Mouse (Mus musculus): ENCODE data around the gene Tnfsf13. TPM values are rescaled to one million over a fixed set of nuclear protein-coding genes. Genes with fewer than 3 reads are reported as not detected.

Gene Tnfsf13
- polyA plus RNA-seq, 1 experiment from 2014 or later = 0.38 TPM

- ATAC-seq (replicated peaks) = no peak
- Histone ChIP-seq H3K4me3 (no peak overlapping the region), H3K27ac (replicated peaks) (0 out of 2 replicates have a peak overlapping the region, but pooled peaks have one; percentile 39), H3K27me3 (no peaks in the 10 kb centered on the region), H3K36me3 (peaks cover 3% of the 10 kb centered on the region; the same call in 1 of the 2 replicates), H3K9me3 (no peaks in the 10 kb centered on the region), H3K4me1 (peaks cover 45% of the 10 kb centered on the region), H3K9ac (replicated peaks) (no peak overlapping the region), H3K4me2 (replicated peaks) (no peak overlapping the region)
- 76% methylated on average over 6 of the region's 6 CpGs for WGBS
These were observed 648 bp downstream of the Tnfsf13 start for GRCm38 (mm10) chr11:69684936-69685335.

- ATAC-seq (replicated peaks) = no peak
- WGBS = 82% methylated on average over 12 of the region's 12 CpGs
- Histone ChIP-seq H3K9me3 (no peaks in the 10 kb centered on the region), H3K27ac (replicated peaks) (no peak overlapping the region), H3K4me2 (replicated peaks) (no peak overlapping the region), H3K36me3 (peaks cover 3% of the 10 kb centered on the region; the same call in 1 of the 2 replicates), H3K4me3 (no peak overlapping the region), H3K4me1 (peaks cover 51% of the 10 kb centered on the region), H3K9ac (replicated peaks) (no peak overlapping the region), H3K27me3 (no peaks in the 10 kb centered on the region)
These were observed 1.3 kb downstream of the Tnfsf13 start for GRCm38 (mm10) chr11:69684128-69684745.

GRCm38 (mm10) chr11:69683576-69683975, 2.0 kb downstream of the Tnfsf13 start:
- no peaks in the 10 kb centered on the region for H3K9me3 ChIP-seq
- 82% methylated on average over 7 of the region's 7 CpGs for WGBS
- H3K27ac ChIP-seq (replicated peaks) = peak overlapping the region; percentile 92
- H3K4me2 ChIP-seq (replicated peaks) = no peak overlapping the region
- H3K27me3 ChIP-seq = no peaks in the 10 kb centered on the region
- H3K4me3 ChIP-seq = no peak overlapping the region
- H3K36me3 ChIP-seq = peaks cover 6% of the 10 kb centered on the region
- ATAC-seq (replicated peaks) = no peak
- peaks cover 57% of the 10 kb centered on the region for H3K4me1 ChIP-seq
- no peak overlapping the region for H3K9ac ChIP-seq (replicated peaks)

- no peaks in the 10 kb centered on the region for H3K9me3 ChIP-seq
- peak overlapping the region; percentile 78 for H3K4me3 ChIP-seq
- H3K4me1 ChIP-seq = peaks cover 59% of the 10 kb centered on the region
- no peaks in the 10 kb centered on the region for H3K27me3 ChIP-seq
- H3K4me2 ChIP-seq (replicated peaks) = peak overlapping the region; percentile 96
- ATAC-seq (replicated peaks) = peak; percentile 55
- peak overlapping the region; percentile 52 for H3K9ac ChIP-seq (replicated peaks)
- peak overlapping the region; percentile 92 for H3K27ac ChIP-seq (replicated peaks)
- 14% methylated on average over 12 of the region's 12 CpGs for WGBS
- H3K36me3 ChIP-seq = peaks cover 12% of the 10 kb centered on the region
These were observed 2.6 kb downstream of the Tnfsf13 start for GRCm38 (mm10) chr11:69682840-69683533.

- H3K4me1 ChIP-seq = peaks cover 59% of the 10 kb centered on the region
- H3K4me3 ChIP-seq = peak overlapping the region; percentile 78
- peak; percentile 4; the same call in 1 of the 2 replicates for ATAC-seq (replicated peaks)
- H3K36me3 ChIP-seq = peaks cover 16% of the 10 kb centered on the region
- H3K27ac ChIP-seq (replicated peaks) = peak overlapping the region; percentile 92
- peak overlapping the region; percentile 82 for H3K9ac ChIP-seq (replicated peaks)
- WGBS = 22% methylated on average over 24 of the region's 24 CpGs
- H3K4me2 ChIP-seq (replicated peaks) = peak overlapping the region; percentile 96
- H3K27me3 ChIP-seq = no peaks in the 10 kb centered on the region
- H3K9me3 ChIP-seq = no peaks in the 10 kb centered on the region
These were observed 3.3 kb downstream of the Tnfsf13 start for GRCm38 (mm10) chr11:69682209-69682839.

GRCm38 (mm10) chr11:69681314-69682208, 4.0 kb downstream of the Tnfsf13 start, which contains the start of gene Senp3:
Gene Senp3, minus strand, starts transcription at chr11:69682084.
- peak within 1 kb of the TSS; percentile 92 for H3K27ac ChIP-seq (replicated peaks)
- under 1% methylated on average over 71 of the region's 80 CpGs for WGBS

GRCm38 (mm10) chr11:69680136-69680855, 5.3 kb downstream of the Tnfsf13 start:
- no peak for ATAC-seq (replicated peaks)
- peak overlapping the region; percentile 78 for H3K4me3 ChIP-seq
- peaks cover 48% of the 10 kb centered on the region for H3K4me1 ChIP-seq
- 88% methylated on average over 30 of the region's 30 CpGs for WGBS
- H3K9ac ChIP-seq (replicated peaks) = 0 out of 2 replicates have a peak overlapping the region, but pooled peaks have one; percentile 82
- no peak overlapping the region for H3K27ac ChIP-seq (replicated peaks)
- peaks cover 36% of the 10 kb centered on the region for H3K36me3 ChIP-seq
- peak overlapping the region; percentile 96 for H3K4me2 ChIP-seq (replicated peaks)
- no peaks in the 10 kb centered on the region for H3K9me3 ChIP-seq
- no peaks in the 10 kb centered on the region for H3K27me3 ChIP-seq

More at GRCm38 (mm10) chr11:69681314-69682208, 4.0 kb downstream of the Tnfsf13 start, which contains the start of gene Senp3:
- Histone ChIP-seq H3K9ac (replicated peaks) (peak within 1 kb of the TSS; percentile 82), H3K36me3 (peaks cover 23% of the 10 kb centered on the region), H3K4me3 (peak within 1 kb of the TSS; percentile 78), H3K4me2 (replicated peaks) (peak within 1 kb of the TSS; percentile 96), H3K9me3 (no peaks in the 10 kb centered on the region), H3K27me3 (no peaks in the 10 kb centered on the region), H3K4me1 (peaks cover 59% of the 10 kb centered on the region)
- ATAC-seq (replicated peaks) = peak; percentile 97

- Histone ChIP-seq H3K4me2 (replicated peaks) (no peak overlapping the region), H3K9me3 (no peaks in the 10 kb centered on the region), H3K36me3 (peaks cover 47% of the 10 kb centered on the region), H3K27ac (replicated peaks) (no peak overlapping the region), H3K9ac (replicated peaks) (no peak overlapping the region), H3K4me1 (peaks cover 43% of the 10 kb centered on the region), H3K27me3 (no peaks in the 10 kb centered on the region), H3K4me3 (no peak overlapping the region)
- ATAC-seq (replicated peaks) = no peak
- WGBS = 100% methylated on average over 2 of the region's 2 CpGs
These were observed 6.4 kb downstream of the Tnfsf13 start for GRCm38 (mm10) chr11:69679144-69679543.

GRCm38 (mm10) chr11:69672211-69672706, 13.3 kb downstream of the Tnfsf13 start, which contains the start of gene Eif4a1:
Gene Eif4a1, minus strand, starts transcription at chr11:69672423.
- Histone ChIP-seq H3K4me1 (peaks cover 33% of the 10 kb centered on the region), H3K4me3 (peak within 1 kb of the TSS; percentile 100), H3K36me3 (peaks cover 72% of the 10 kb centered on the region), H3K27me3 (no peaks in the 10 kb centered on the region), H3K9ac (replicated peaks) (peak within 1 kb of the TSS; percentile 99), H3K27ac (replicated peaks) (peak within 1 kb of the TSS; percentile 98), H3K9me3 (no peaks in the 10 kb centered on the region), H3K4me2 (replicated peaks) (peak within 1 kb of the TSS; percentile 72)
- under 1% methylated on average over 36 of the region's 36 CpGs for WGBS
- ATAC-seq (replicated peaks) = peak; percentile 97

- Histone ChIP-seq H3K27ac (replicated peaks) (peak overlapping the region; percentile 98), H3K4me1 (peaks cover 33% of the 10 kb centered on the region), H3K27me3 (no peaks in the 10 kb centered on the region), H3K9me3 (no peaks in the 10 kb centered on the region), H3K36me3 (peaks cover 69% of the 10 kb centered on the region), H3K4me2 (replicated peaks) (peak overlapping the region; percentile 72), H3K4me3 (peak overlapping the region; percentile 100), H3K9ac (replicated peaks) (peak overlapping the region; percentile 99)
- ATAC-seq (replicated peaks) = peak; percentile 14; the same call in 1 of the 2 replicates
- WGBS = 0% methylated on average over 43 of the region's 43 CpGs
These were observed 13.9 kb downstream of the Tnfsf13 start for GRCm38 (mm10) chr11:69671726-69672124.
